Mouse (Mus musculus) forebrain, embryonic 12.5 days (tissue): ENCODE results near the gene Efcab2. TPM values are rescaled to one million over a fixed set of nuclear protein-coding genes. Genes with fewer than 3 reads are reported as not detected.

Source experiments
- ATAC-seq: fragments of 200-750 bp; cut with Nextera tagmentation; 2 replicates; pipeline ENCODE4 v1.8.0; 2017; ENCODE audit warnings: moderate TSS enrichment; ENCODE audit not compliant: low FRiP score
- H3K27ac ChIP-seq: fragments of 300-500 bp; sonication (generic); 2 replicates; pipeline ENCODE4 v1.5.1; 2016; ENCODE audit warnings: mild to moderate bottlenecking
- H3K27me3 ChIP-seq: fragments of 300-500 bp; sonication (generic); 2 replicates; pipeline ENCODE4 v1.6.1; 2016; ENCODE audit warnings: mild to moderate bottlenecking
- H3K36me3 ChIP-seq: fragments of 300-500 bp; sonication (generic); replicated peaks from 2 replicates; pipeline ENCODE4 v1.6.1; 2016; ENCODE audit warnings: mild to moderate bottlenecking
- H3K4me1 ChIP-seq: fragments of 300-500 bp; sonication (generic); 2 replicates; pipeline ENCODE4 v1.6.1; 2016
- H3K4me2 ChIP-seq: fragments of 300-500 bp; sonication (generic); 2 replicates; pipeline ENCODE4 v1.6.1; 2016; ENCODE audit warnings: mild to moderate bottlenecking, moderate library complexity
- H3K4me3 ChIP-seq: fragments of 300-500 bp; sonication (generic); replicated peaks from 2 replicates; pipeline ENCODE4 v1.5.1; 2016; ENCODE audit warnings: mild to moderate bottlenecking
- H3K9ac ChIP-seq: fragments of 300-500 bp; sonication (generic); 2 replicates; pipeline ENCODE4 v1.6.1; 2016; ENCODE audit warnings: mild to moderate bottlenecking
- H3K9me3 ChIP-seq: fragments of 300-500 bp; sonication (generic); 2 replicates; pipeline ENCODE4 v1.6.1; 2016
- WGBS: fragments of 180-500 bp; shearing (Covaris S2); methylation state at CpG from one replicate; pipeline ENCODE4 v1.1.7; 2016; 5-methylcytosine and 5-hydroxymethylcytosine counted together
- polyA plus RNA-seq: library from polyadenylated mRNA; unstranded; fragments of >200 nt; fragmentation: Nextera tagmentation; extraction: Ambion mirVana; gene quantifications from 2 replicates; pipeline ENCODE4 v1.2.1, GENCODE M21; 2016

Efcab2 gene
- polyA plus RNA-seq, 1 experiment from 2014 or later: 9.6 TPM

- 86% methylated on average over 3 of the region's 3 CpGs for WGBS
- H3K27me3 ChIP-seq: no peaks in the 10 kb centered on the region
- H3K27ac ChIP-seq: no peak overlapping the region
- H3K9me3 ChIP-seq: no peaks in the 10 kb centered on the region
- H3K9ac ChIP-seq: no peak overlapping the region
- no peak overlapping the region for H3K4me3 ChIP-seq
- no peaks in the 10 kb centered on the region for H3K4me1 ChIP-seq
- ATAC-seq: no peak
- no peaks in the 10 kb centered on the region for H3K36me3 ChIP-seq
- H3K4me2 ChIP-seq: no peak overlapping the region
These were observed 27.8 kb upstream of the Efcab2 start for GRCm38 (mm10) chr1:178378115-178378514.

- WGBS: 60% methylated on average over 1 of the region's 1 CpGs
- no peak overlapping the region for H3K27ac ChIP-seq
- H3K4me1 ChIP-seq: no peaks in the 10 kb centered on the region
- H3K9me3 ChIP-seq: no peaks in the 10 kb centered on the region
- H3K27me3 ChIP-seq: no peaks in the 10 kb centered on the region
- no peaks in the 10 kb centered on the region for H3K36me3 ChIP-seq
- H3K4me2 ChIP-seq: no peak overlapping the region
- H3K4me3 ChIP-seq: no peak overlapping the region
- no peak for ATAC-seq
- no peak overlapping the region for H3K9ac ChIP-seq
These were observed 26.7 kb upstream of the Efcab2 start for GRCm38 (mm10) chr1:178379224-178379623.

- no peak for ATAC-seq
- Histone ChIP-seq H3K4me2 (no peak overlapping the region), H3K9me3 (no peaks in the 10 kb centered on the region), H3K27ac (no peak overlapping the region), H3K9ac (no peak overlapping the region), H3K27me3 (no peaks in the 10 kb centered on the region), H3K4me1 (no peaks in the 10 kb centered on the region), H3K36me3 (no peaks in the 10 kb centered on the region), H3K4me3 (no peak overlapping the region)
These were observed 23.7 kb upstream of the Efcab2 start for GRCm38 (mm10) chr1:178382165-178382564.

GRCm38 (mm10) chr1:178388802-178389201 is 17.1 kb upstream of the Efcab2 start:
- no peak overlapping the region for H3K4me2 ChIP-seq
- no peaks in the 10 kb centered on the region for H3K4me1 ChIP-seq
- H3K36me3 ChIP-seq: no peaks in the 10 kb centered on the region
- WGBS: 70% methylated on average over 4 of the region's 4 CpGs
- no peak overlapping the region for H3K27ac ChIP-seq
- H3K9ac ChIP-seq: no peak overlapping the region
- no peak overlapping the region for H3K4me3 ChIP-seq
- ATAC-seq: no peak
- no peaks in the 10 kb centered on the region for H3K27me3 ChIP-seq
- no peaks in the 10 kb centered on the region for H3K9me3 ChIP-seq

DNA sequence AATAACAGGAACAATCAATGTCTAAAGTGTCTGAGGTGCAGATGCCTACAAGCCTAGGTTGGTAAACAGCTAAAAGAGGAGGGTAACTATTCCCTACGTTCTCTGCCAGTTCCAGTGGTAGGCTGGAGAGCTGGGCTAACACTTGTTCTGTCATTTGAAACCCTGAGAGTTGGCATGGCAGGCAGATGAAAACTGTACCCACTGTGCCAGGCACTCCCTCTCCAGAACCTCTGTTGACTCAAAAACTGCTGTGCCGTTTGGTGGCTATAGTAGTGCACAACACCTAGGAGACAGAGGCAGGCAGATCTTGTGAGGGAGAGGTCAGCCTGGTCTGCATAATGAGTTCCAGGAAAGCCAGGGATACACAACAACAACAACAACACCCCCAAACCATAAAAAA is 16.5 kb upstream of the Efcab2 start:
- no peak for ATAC-seq
- WGBS: 76% methylated on average over 2 of the region's 2 CpGs
- no peak overlapping the region for H3K4me2 ChIP-seq

DNA sequence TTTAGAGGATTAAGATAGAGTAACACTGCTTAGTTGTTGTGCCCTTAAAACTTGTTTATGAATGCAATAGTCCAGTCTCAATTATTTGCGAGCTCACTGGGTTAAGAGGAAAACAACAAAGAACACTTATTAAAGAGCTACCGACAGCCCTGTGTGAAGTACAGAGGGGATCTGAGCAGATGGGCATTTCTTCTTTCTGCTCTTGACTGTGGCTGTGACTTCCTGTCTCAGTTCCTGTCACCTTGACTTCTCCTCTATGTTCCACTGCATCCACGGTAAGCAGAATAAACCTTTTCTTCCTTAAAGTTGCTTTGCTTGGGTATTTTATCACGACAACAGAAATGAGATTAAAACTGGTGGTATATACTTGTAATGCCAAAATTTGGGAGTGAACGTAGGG is 12.9 kb upstream of the Efcab2 start:
- H3K4me2 ChIP-seq: no peak overlapping the region
- H3K9ac ChIP-seq: no peak overlapping the region
- H3K4me3 ChIP-seq: no peak overlapping the region
- WGBS: 73% methylated on average over 5 of the region's 5 CpGs
- 0 out of 2 replicates have a peak, but pooled peaks cover 2% of the 10 kb centered on the region for H3K9me3 ChIP-seq
- ATAC-seq: no peak
- H3K27me3 ChIP-seq: no peaks in the 10 kb centered on the region
- H3K36me3 ChIP-seq: no peaks in the 10 kb centered on the region
- H3K27ac ChIP-seq: no peak overlapping the region
- H3K4me1 ChIP-seq: no peaks in the 10 kb centered on the region

More for the DNA sequence above, 16.5 kb upstream of the Efcab2 start:
- no peaks in the 10 kb centered on the region for H3K9me3 ChIP-seq
- H3K27ac ChIP-seq: no peak overlapping the region
- no peaks in the 10 kb centered on the region for H3K27me3 ChIP-seq
- H3K9ac ChIP-seq: no peak overlapping the region
- no peaks in the 10 kb centered on the region for H3K4me1 ChIP-seq
- no peaks in the 10 kb centered on the region for H3K36me3 ChIP-seq
- no peak overlapping the region for H3K4me3 ChIP-seq

DNA sequence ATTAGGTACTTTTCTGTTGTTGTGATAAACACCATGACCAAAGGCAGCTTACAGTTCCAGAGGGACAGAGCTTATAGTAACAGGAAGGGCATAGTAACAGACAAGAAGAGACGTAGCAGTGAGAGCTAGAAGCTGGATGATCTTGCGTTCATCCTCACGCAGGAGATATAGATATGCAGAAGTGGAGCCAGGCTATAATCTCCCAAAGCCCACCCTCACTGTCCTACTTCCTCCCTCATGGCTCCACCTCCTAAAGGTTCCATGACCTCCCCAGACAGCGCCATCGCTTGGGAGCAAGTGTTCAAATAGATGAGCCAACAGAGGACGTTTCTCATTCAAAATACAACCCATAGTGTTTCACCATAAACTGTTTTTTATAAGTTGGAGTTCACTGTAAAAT is 10.8 kb upstream of the Efcab2 start:
- no peaks in the 10 kb centered on the region for H3K36me3 ChIP-seq
- 85% methylated on average over 6 of the region's 6 CpGs for WGBS
- no peak overlapping the region for H3K4me3 ChIP-seq
- no peak overlapping the region for H3K27ac ChIP-seq
- no peaks in the 10 kb centered on the region for H3K27me3 ChIP-seq
- H3K9ac ChIP-seq: no peak overlapping the region
- ATAC-seq: no peak
- no peak overlapping the region for H3K4me2 ChIP-seq
- 0 out of 2 replicates have a peak, but pooled peaks cover 2% of the 10 kb centered on the region for H3K9me3 ChIP-seq
- 0 out of 2 replicates have a peak, but pooled peaks cover 3% of the 10 kb centered on the region for H3K4me1 ChIP-seq

GRCm38 (mm10) chr1:178396383-178396782 is 9.5 kb upstream of the Efcab2 start:
- H3K9me3 ChIP-seq: 0 out of 2 replicates have a peak, but pooled peaks cover 2% of the 10 kb centered on the region
- H3K4me3 ChIP-seq: no peak overlapping the region
- peaks cover 8% of the 10 kb centered on the region for H3K4me1 ChIP-seq
- no peak overlapping the region for H3K4me2 ChIP-seq
- no peaks in the 10 kb centered on the region for H3K27me3 ChIP-seq
- H3K9ac ChIP-seq: no peak overlapping the region
- 84% methylated on average over 4 of the region's 4 CpGs for WGBS
- H3K36me3 ChIP-seq: no peaks in the 10 kb centered on the region
- ATAC-seq: no peak
- H3K27ac ChIP-seq: no peak overlapping the region

DNA sequence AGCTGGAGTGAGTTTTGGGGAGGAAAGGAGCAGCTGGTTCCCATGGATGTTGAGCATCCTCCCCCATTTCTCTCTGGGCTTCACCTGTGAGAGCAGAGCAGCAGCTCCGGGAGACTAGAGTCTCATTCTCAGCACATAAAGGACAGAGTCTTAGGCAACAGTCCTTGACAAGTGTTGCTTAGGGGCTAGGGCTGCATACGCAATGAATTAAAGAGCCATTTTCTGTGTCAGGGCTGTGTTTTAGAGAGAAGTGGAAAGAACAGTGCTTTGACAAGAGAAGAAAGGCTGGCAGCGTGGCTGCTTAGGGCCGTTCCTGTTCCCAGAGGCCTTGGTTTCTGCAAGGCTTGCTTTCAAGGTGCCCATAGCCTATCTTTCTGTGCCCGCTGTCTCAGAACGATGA is 6.0 kb upstream of the Efcab2 start:
- Histone ChIP-seq H3K4me3 (no peak overlapping the region), H3K4me1 (peaks cover 8% of the 10 kb centered on the region), H3K36me3 (no peaks in the 10 kb centered on the region), H3K9ac (no peak overlapping the region), H3K27me3 (no peaks in the 10 kb centered on the region), H3K27ac (peak overlapping the region; percentile 63), H3K4me2 (no peak overlapping the region), H3K9me3 (0 out of 2 replicates have a peak, but pooled peaks cover 2% of the 10 kb centered on the region)
- 59% methylated on average over 6 of the region's 6 CpGs for WGBS
- no peak for ATAC-seq

DNA sequence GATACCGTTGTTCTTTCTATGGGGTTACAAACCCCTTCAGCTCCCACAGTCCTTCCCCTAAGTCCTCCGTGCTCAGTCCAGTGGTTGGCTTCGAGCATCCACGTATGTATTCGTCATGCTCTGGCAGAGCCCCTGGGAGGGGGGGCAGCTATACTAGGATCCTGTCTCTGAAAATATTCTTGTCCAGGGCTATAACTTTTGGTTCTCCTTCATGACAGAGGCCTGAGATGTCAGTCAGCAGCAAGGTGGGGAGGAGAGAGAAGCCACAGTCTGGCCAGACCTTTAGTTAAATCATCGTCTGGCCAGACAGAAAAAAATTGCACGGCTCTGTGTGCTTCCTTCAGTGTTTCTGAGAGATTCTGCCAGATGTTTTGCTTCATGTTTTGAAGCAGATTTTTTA is 5.2 kb upstream of the Efcab2 start:
- ATAC-seq: no peak
- WGBS: 84% methylated on average over 7 of the region's 7 CpGs
- H3K9me3 ChIP-seq: 0 out of 2 replicates have a peak, but pooled peaks cover 2% of the 10 kb centered on the region

GRCm38 (mm10) chr1:178401960-178402359 is 3.9 kb upstream of the Efcab2 start:
- WGBS: 80% methylated on average over 6 of the region's 6 CpGs
- Histone ChIP-seq H3K36me3 (no peaks in the 10 kb centered on the region), H3K9me3 (0 out of 2 replicates have a peak, but pooled peaks cover 2% of the 10 kb centered on the region), H3K4me1 (peaks cover 8% of the 10 kb centered on the region), H3K27me3 (no peaks in the 10 kb centered on the region), H3K4me2 (no peak overlapping the region), H3K9ac (no peak overlapping the region), H3K4me3 (no peak overlapping the region), H3K27ac (no peak overlapping the region)
- no peak for ATAC-seq

More for the DNA sequence above, 5.2 kb upstream of the Efcab2 start:
- Histone ChIP-seq H3K36me3 (no peaks in the 10 kb centered on the region), H3K27ac (no peak overlapping the region), H3K4me2 (no peak overlapping the region), H3K4me3 (no peak overlapping the region), H3K4me1 (peaks cover 8% of the 10 kb centered on the region), H3K27me3 (no peaks in the 10 kb centered on the region), H3K9ac (no peak overlapping the region)

DNA sequence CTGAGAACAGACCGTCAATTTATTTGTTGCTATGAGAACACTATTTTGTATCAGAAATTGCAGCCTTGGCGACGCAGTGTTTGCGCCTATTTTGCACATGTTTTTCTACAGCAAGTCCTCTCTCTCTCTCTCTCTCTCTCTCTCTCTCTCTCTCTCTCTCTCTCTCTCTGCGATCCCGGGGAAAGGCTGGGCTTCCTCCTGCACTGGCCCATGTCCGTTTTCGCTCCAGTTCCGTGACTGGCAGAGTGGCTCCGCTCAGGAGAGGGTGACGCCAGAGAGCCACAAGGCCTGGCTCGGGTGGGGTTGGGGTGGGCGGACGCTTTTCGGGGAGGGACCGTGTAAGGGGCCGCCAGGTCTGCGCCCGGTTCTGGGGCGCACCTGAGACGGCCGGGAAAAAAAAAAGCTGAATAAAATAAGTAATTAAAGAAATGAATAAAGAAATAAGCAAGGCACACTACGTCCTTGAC is 407 bp upstream of the Efcab2 start:
- peak; percentile 87 for ATAC-seq
- peak overlapping the region; percentile 51 for H3K4me3 ChIP-seq
- no peaks in the 10 kb centered on the region for H3K27me3 ChIP-seq
- H3K4me1 ChIP-seq: peaks cover 2% of the 10 kb centered on the region; the same call in 1 of the 2 replicates
- no peaks in the 10 kb centered on the region for H3K9me3 ChIP-seq
- H3K4me2 ChIP-seq: peak overlapping the region; percentile 52
- H3K9ac ChIP-seq: peak overlapping the region; percentile 86
- peak overlapping the region; percentile 100 for H3K27ac ChIP-seq
- no peaks in the 10 kb centered on the region for H3K36me3 ChIP-seq
- under 1% methylated on average over 23 of the region's 23 CpGs for WGBS
